In genomic region chr4:100271736-100272127, GRCm38 (mm10) we compare ENCODE assay signal across 14 mouse cellular contexts.
"Had no signal": no experiment of that assay in that cellular context is flagged by ENCODE, and none has a peak within 500 bp of the region (broad histone marks: within the 10 kb centered on the region; RNA-seq: fewer than 3 reads in every experiment).

No protein-coding gene starts in this region.

- DNase-seq: kidney, adult 2 months; midbrain, embryonic 14.5 days; retina, postnatal 1 day; thymus, adult 2 months; thymus, postnatal 25 days had no signal

- H3K9ac ChIP-seq: liver, embryonic 15.5 days; neural tube, embryonic 13.5 days; stomach, embryonic 15.5 days had no signal

- H3K9me3 ChIP-seq: limb, embryonic 10.5 days; liver, embryonic 15.5 days; neural tube, embryonic 13.5 days; stomach, embryonic 15.5 days had no signal

- ATAC-seq: intestine, embryonic 16.5 days had no signal

- H3K27ac ChIP-seq: kidney, postnatal 0 days; left cerebral cortex, adult 2 months; limb, embryonic 10.5 days; liver, embryonic 15.5 days; macrophage; neural tube, embryonic 13.5 days; stomach, embryonic 15.5 days had no signal

- H3K4me3 ChIP-seq: left cerebral cortex, adult 2 months; limb, embryonic 10.5 days; liver, embryonic 15.5 days; neural tube, embryonic 13.5 days; stomach, embryonic 15.5 days had no signal

- H3K27me3 ChIP-seq: liver, embryonic 15.5 days; neural tube, embryonic 13.5 days; stomach, embryonic 15.5 days had no signal

- H3K4me2 ChIP-seq: liver, embryonic 11.5 days; liver, embryonic 15.5 days; neural tube, embryonic 13.5 days; stomach, embryonic 15.5 days had no signal

- H3K4me1 ChIP-seq: liver, embryonic 15.5 days; neural tube, embryonic 13.5 days; stomach, embryonic 15.5 days had no signal

- H3K36me3 ChIP-seq: limb, embryonic 10.5 days; liver, embryonic 15.5 days; neural tube, embryonic 13.5 days; stomach, embryonic 15.5 days had no signal
